Mouse (Mus musculus) cerebellum, adult 2 months (tissue): Measurements from ENCODE around the gene Pnpla7.

Experiments used
- CTCF ChIP-seq: fragments of 200-500 bp; IDR thresholded peaks from 2 replicates; pipeline ENCODE4 v1.5.1; 2011; ENCODE audit warnings: low read depth, mild to moderate bottlenecking, control low read depth, low read length, moderate library complexity, borderline replicate concordance; ENCODE audit not compliant: insufficient read depth
- POLR2A ChIP-seq: fragments of 200-500 bp; IDR thresholded peaks from 2 replicates; pipeline ENCODE4 v1.6.1; 2011; ENCODE audit warnings: low read length, control low read depth, borderline replicate concordance; ENCODE audit not compliant: insufficient read depth

DNA sequence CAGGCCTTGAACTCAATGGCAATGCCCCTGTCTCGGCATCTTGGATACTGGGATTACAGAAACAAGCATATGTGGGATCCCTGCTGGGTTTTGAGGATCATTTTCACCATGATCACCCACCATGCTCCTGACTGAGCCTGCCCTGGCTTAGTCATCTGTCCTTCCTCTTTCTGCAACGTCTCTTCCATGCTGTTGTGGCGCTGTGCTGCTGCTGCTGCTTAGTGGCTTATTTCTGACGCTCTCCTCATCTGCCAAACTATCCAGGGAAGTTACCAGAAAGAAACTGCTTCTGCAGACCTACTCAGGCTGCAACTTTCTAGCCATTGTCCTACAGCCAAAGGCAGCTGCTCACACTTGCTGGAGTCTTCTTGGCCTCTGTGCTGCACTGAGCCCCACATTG is 5.4 kb upstream of the Pnpla7 start:
- TF ChIP-seq CTCF: no peak
- no peak for TF ChIP-seq POLR2A
